Mouse (Mus musculus) midbrain, embryonic 12.5 days (tissue): ENCODE measurements around the gene Itgav. TPM values are rescaled to one million over a fixed set of nuclear protein-coding genes. Genes with fewer than 3 reads are reported as not detected.

Source experiments
- ATAC-seq: fragments of 200-750 bp; cut with Nextera tagmentation; 2 replicates; pipeline ENCODE4 v1.8.0; 2017; ENCODE audit warnings: low read depth, moderate TSS enrichment, moderate library complexity; ENCODE audit not compliant: low FRiP score
- H3K27ac ChIP-seq: fragments of 300-500 bp; sonication (generic); replicated peaks from 2 replicates; pipeline ENCODE4 v1.5.1; 2016; ENCODE audit warnings: mild to moderate bottlenecking
- H3K27me3 ChIP-seq: fragments of 300-500 bp; sonication (generic); 2 replicates; pipeline ENCODE4 v1.6.1; 2016; ENCODE audit warnings: mild to moderate bottlenecking
- H3K36me3 ChIP-seq: fragments of 300-500 bp; sonication (generic); 2 replicates; pipeline ENCODE4 v1.6.1; 2016
- H3K4me1 ChIP-seq: fragments of 300-500 bp; sonication (generic); 2 replicates; pipeline ENCODE4 v1.6.1; 2016
- H3K4me2 ChIP-seq: fragments of 300-500 bp; sonication (generic); replicated peaks from 2 replicates; pipeline ENCODE4 v1.6.1; 2016; ENCODE audit warnings: mild to moderate bottlenecking, moderate library complexity
- H3K4me3 ChIP-seq: fragments of 300-500 bp; sonication (generic); 2 replicates; pipeline ENCODE4 v1.5.1; 2016; ENCODE audit warnings: mild to moderate bottlenecking
- H3K9ac ChIP-seq: fragments of 300-500 bp; sonication (generic); replicated peaks from 2 replicates; pipeline ENCODE4 v1.6.1; 2016; ENCODE audit warnings: mild to moderate bottlenecking, moderate library complexity
- H3K9me3 ChIP-seq: fragments of 300-500 bp; sonication (generic); 2 replicates; pipeline ENCODE4 v1.6.1; 2016; ENCODE audit warnings: mild to moderate bottlenecking
- WGBS: fragments of 180-500 bp; shearing (Covaris S2); methylation state at CpG from one replicate; pipeline ENCODE4 v1.1.7; 2016; 5-methylcytosine and 5-hydroxymethylcytosine counted together
- polyA plus RNA-seq: library from polyadenylated mRNA; unstranded; fragments of >200 nt; fragmentation: Nextera tagmentation; extraction: Ambion mirVana; gene quantifications from 2 replicates; pipeline ENCODE4 v1.2.1, GENCODE M21; 2016

Itgav gene
- polyA plus RNA-seq, 1 experiment from 2014 or later = 42.2 TPM

- Histone ChIP-seq H3K36me3 (no peaks in the 10 kb centered on the region; the same call in 1 of the 2 replicates), H3K9ac (0 out of 2 replicates have a peak overlapping the region, but pooled peaks have one; percentile 25), H3K4me1 (peaks cover 13% of the 10 kb centered on the region), H3K9me3 (no peaks in the 10 kb centered on the region), H3K27me3 (no peaks in the 10 kb centered on the region), H3K4me2 (peak overlapping the region; percentile 19), H3K27ac (peak overlapping the region; percentile 61), H3K4me3 (no peak overlapping the region)
- 35% methylated on average over 7 of the region's 7 CpGs for WGBS
- no peak for ATAC-seq
These were observed 34.5 kb downstream of the Itgav start for GRCm38 (mm10) chr2:83758606-83759215.

- H3K36me3 ChIP-seq = no peaks in the 10 kb centered on the region; the same call in 1 of the 2 replicates
- H3K4me3 ChIP-seq = no peak overlapping the region
- peak overlapping the region; percentile 61 for H3K27ac ChIP-seq
- H3K27me3 ChIP-seq = no peaks in the 10 kb centered on the region
- 0 out of 2 replicates have a peak overlapping the region, but pooled peaks have one; percentile 25 for H3K9ac ChIP-seq
- peaks cover 13% of the 10 kb centered on the region for H3K4me1 ChIP-seq
- H3K4me2 ChIP-seq = peak overlapping the region; percentile 19
- H3K9me3 ChIP-seq = no peaks in the 10 kb centered on the region
- ATAC-seq = peak; percentile 66
- WGBS = 23% methylated on average over 11 of the region's 11 CpGs
These were observed 35.0 kb downstream of the Itgav start for GRCm38 (mm10) chr2:83759216-83759648.

GRCm38 (mm10) chr2:83759667-83760066 is 35.5 kb downstream of the Itgav start:
- H3K4me3 ChIP-seq = no peak overlapping the region
- H3K9me3 ChIP-seq = no peaks in the 10 kb centered on the region
- H3K9ac ChIP-seq = no peak overlapping the region
- H3K36me3 ChIP-seq = no peaks in the 10 kb centered on the region; the same call in 1 of the 2 replicates
- H3K27ac ChIP-seq = peak overlapping the region; percentile 61; the same call in 1 of the 2 replicates
- no peaks in the 10 kb centered on the region for H3K27me3 ChIP-seq
- H3K4me2 ChIP-seq = no peak overlapping the region; the same call in 1 of the 2 replicates
- H3K4me1 ChIP-seq = peaks cover 13% of the 10 kb centered on the region
- peak; percentile 78 for ATAC-seq
- 55% methylated on average over 5 of the region's 5 CpGs for WGBS

- Histone ChIP-seq H3K27ac (no peak overlapping the region), H3K9ac (no peak overlapping the region), H3K4me3 (no peak overlapping the region), H3K36me3 (no peaks in the 10 kb centered on the region; the same call in 1 of the 2 replicates), H3K4me1 (peaks cover 13% of the 10 kb centered on the region), H3K4me2 (no peak overlapping the region), H3K27me3 (no peaks in the 10 kb centered on the region), H3K9me3 (no peaks in the 10 kb centered on the region)
- no peak for ATAC-seq
- WGBS = 89% methylated on average over 1 of the region's 1 CpGs
These were observed 35.9 kb downstream of the Itgav start for GRCm38 (mm10) chr2:83760112-83760511.

GRCm38 (mm10) chr2:83761506-83761905 is 37.3 kb downstream of the Itgav start:
- Histone ChIP-seq H3K4me3 (no peak overlapping the region), H3K4me2 (no peak overlapping the region), H3K9me3 (no peaks in the 10 kb centered on the region), H3K27ac (no peak overlapping the region), H3K9ac (no peak overlapping the region), H3K4me1 (peaks cover 13% of the 10 kb centered on the region), H3K27me3 (no peaks in the 10 kb centered on the region), H3K36me3 (no peaks in the 10 kb centered on the region; the same call in 1 of the 2 replicates)
- ATAC-seq = no peak
- WGBS = 79% methylated on average over 2 of the region's 2 CpGs

- no peaks in the 10 kb centered on the region for H3K9me3 ChIP-seq
- H3K4me1 ChIP-seq = peaks cover 13% of the 10 kb centered on the region
- H3K27ac ChIP-seq = no peak overlapping the region
- 83% methylated on average over 7 of the region's 7 CpGs for WGBS
- H3K4me3 ChIP-seq = no peak overlapping the region
- no peak overlapping the region for H3K9ac ChIP-seq
- H3K36me3 ChIP-seq = no peaks in the 10 kb centered on the region; the same call in 1 of the 2 replicates
- no peak overlapping the region for H3K4me2 ChIP-seq
- H3K27me3 ChIP-seq = no peaks in the 10 kb centered on the region
- ATAC-seq = no peak; the same call in 1 of the 2 replicates
These were observed 38.1 kb downstream of the Itgav start for GRCm38 (mm10) chr2:83762106-83762855.

- no peak for ATAC-seq
- H3K4me1 ChIP-seq = no peaks in the 10 kb centered on the region
- no peaks in the 10 kb centered on the region; the same call in 1 of the 2 replicates for H3K36me3 ChIP-seq
- no peaks in the 10 kb centered on the region for H3K9me3 ChIP-seq
- no peak overlapping the region for H3K4me2 ChIP-seq
- no peaks in the 10 kb centered on the region for H3K27me3 ChIP-seq
- H3K27ac ChIP-seq = no peak overlapping the region
- WGBS = 78% methylated on average over 6 of the region's 6 CpGs
- H3K9ac ChIP-seq = no peak overlapping the region
- no peak overlapping the region for H3K4me3 ChIP-seq
These were observed 41.9 kb downstream of the Itgav start for GRCm38 (mm10) chr2:83766058-83766457.

GRCm38 (mm10) chr2:83766878-83767277 is 42.7 kb downstream of the Itgav start:
- no peaks in the 10 kb centered on the region; the same call in 1 of the 2 replicates for H3K36me3 ChIP-seq
- ATAC-seq = no peak
- H3K9me3 ChIP-seq = no peaks in the 10 kb centered on the region
- no peaks in the 10 kb centered on the region for H3K27me3 ChIP-seq
- no peak overlapping the region for H3K4me3 ChIP-seq
- no peak overlapping the region for H3K9ac ChIP-seq
- H3K27ac ChIP-seq = no peak overlapping the region
- H3K4me1 ChIP-seq = no peaks in the 10 kb centered on the region
- H3K4me2 ChIP-seq = no peak overlapping the region
- WGBS = 93% methylated on average over 1 of the region's 1 CpGs

- Histone ChIP-seq H3K36me3 (peaks cover 4% of the 10 kb centered on the region), H3K27ac (no peak overlapping the region), H3K4me1 (no peaks in the 10 kb centered on the region), H3K4me2 (no peak overlapping the region), H3K9me3 (no peaks in the 10 kb centered on the region), H3K4me3 (no peak overlapping the region), H3K27me3 (no peaks in the 10 kb centered on the region), H3K9ac (no peak overlapping the region)
- ATAC-seq = no peak
- 88% methylated on average over 4 of the region's 4 CpGs for WGBS
These were observed 44.3 kb downstream of the Itgav start for GRCm38 (mm10) chr2:83768311-83769047.

GRCm38 (mm10) chr2:83771155-83771812 is 47.1 kb downstream of the Itgav start:
- no peaks in the 10 kb centered on the region for H3K4me1 ChIP-seq
- H3K27ac ChIP-seq = no peak overlapping the region
- ATAC-seq = peak; percentile 65; the same call in 1 of the 2 replicates
- no peak overlapping the region for H3K4me3 ChIP-seq
- 68% methylated on average over 7 of the region's 7 CpGs for WGBS
- H3K9me3 ChIP-seq = no peaks in the 10 kb centered on the region
- no peaks in the 10 kb centered on the region for H3K27me3 ChIP-seq
- peaks cover 10% of the 10 kb centered on the region; the same call in 1 of the 2 replicates for H3K36me3 ChIP-seq
- H3K4me2 ChIP-seq = no peak overlapping the region
- no peak overlapping the region for H3K9ac ChIP-seq

GRCm38 (mm10) chr2:83791330-83792073 is 67.3 kb downstream of the Itgav start:
- WGBS = 58% methylated on average over 20 of the region's 20 CpGs
- Histone ChIP-seq H3K27me3 (no peaks in the 10 kb centered on the region), H3K36me3 (peaks cover 13% of the 10 kb centered on the region), H3K4me1 (no peaks in the 10 kb centered on the region), H3K9me3 (no peaks in the 10 kb centered on the region), H3K27ac (peak overlapping the region; percentile 71), H3K9ac (no peak overlapping the region), H3K4me2 (peak overlapping the region; percentile 37), H3K4me3 (peak overlapping the region; percentile 17; the same call in 1 of the 2 replicates)
- peak; percentile 94 for ATAC-seq
